Mouse (Mus musculus) bone marrow macrophage, adult 2 months (primary cell): Measurements from ENCODE around the gene Kat14. TPM values are rescaled to one million over a fixed set of nuclear protein-coding genes. Genes with fewer than 3 reads are reported as not detected.
A peak's percentile ranks its signal among the peaks of the same experiment; 100 is the strongest.

ENCODE experiments used
- H3K27ac ChIP-seq: 2 replicates; pipeline ENCODE4 v1.5.1; 2012; ENCODE audit warnings: low read depth, low read length; ENCODE audit not compliant: insufficient read depth
- H3K4me1 ChIP-seq: 2 replicates; pipeline ENCODE4 v1.6.1; 2012; ENCODE audit warnings: low read length; ENCODE audit not compliant: control insufficient read depth, insufficient read depth
- H3K4me3 ChIP-seq: 2 replicates; pipeline ENCODE4 v1.5.1; 2012; ENCODE audit warnings: mild to moderate bottlenecking, low read length, moderate library complexity; ENCODE audit not compliant: insufficient read depth
- CTCF ChIP-seq: IDR thresholded peaks from 2 replicates; pipeline ENCODE4 v1.5.1; 2012; ENCODE audit warnings: low read depth, mild to moderate bottlenecking, low read length, moderate library complexity
- POLR2A ChIP-seq: IDR thresholded peaks from 2 replicates; pipeline ENCODE4 v1.6.1; 2012; ENCODE audit warnings: mild to moderate bottlenecking, low read depth, low read length, borderline replicate concordance
- polyA plus RNA-seq: library from polyadenylated mRNA; stranded (reverse); fragments of >200 nt; gene quantifications from 2 replicates; pipeline ENCODE4 v1.2.4, GENCODE M21; 2012; ENCODE audit not compliant: missing spikeins, insufficient read depth, insufficient read length

The Kat14 gene
- polyA plus RNA-seq, 1 experiment, result 23.7 TPM

DNA sequence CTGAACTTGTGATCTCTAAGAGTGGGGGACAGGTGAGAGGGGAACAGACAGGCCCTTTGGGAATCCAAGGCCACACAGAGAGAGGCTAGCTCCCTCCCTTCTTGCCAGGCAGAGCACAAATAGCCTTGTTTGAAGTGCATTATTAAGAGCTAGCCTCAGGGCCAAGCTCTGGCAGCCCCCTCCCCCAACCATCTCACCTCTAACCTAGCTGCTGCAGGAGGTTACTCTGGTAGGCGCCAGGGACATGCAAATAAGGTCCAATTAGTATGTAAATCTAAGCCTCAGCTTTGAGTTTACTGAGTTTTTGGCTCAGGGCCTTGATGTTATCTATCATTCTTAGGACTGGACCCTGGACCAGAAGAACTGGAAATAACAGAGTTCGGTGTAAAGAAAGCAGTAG lies 49.3 kb downstream of the Kat14 start:
- Histone ChIP-seq H3K4me3 (no peak overlapping the region), H3K27ac (no peak overlapping the region), H3K4me1 (no peaks in the 10 kb centered on the region)
- TF ChIP-seq CTCF, result no peak
- TF ChIP-seq POLR2A, result no peak

DNA sequence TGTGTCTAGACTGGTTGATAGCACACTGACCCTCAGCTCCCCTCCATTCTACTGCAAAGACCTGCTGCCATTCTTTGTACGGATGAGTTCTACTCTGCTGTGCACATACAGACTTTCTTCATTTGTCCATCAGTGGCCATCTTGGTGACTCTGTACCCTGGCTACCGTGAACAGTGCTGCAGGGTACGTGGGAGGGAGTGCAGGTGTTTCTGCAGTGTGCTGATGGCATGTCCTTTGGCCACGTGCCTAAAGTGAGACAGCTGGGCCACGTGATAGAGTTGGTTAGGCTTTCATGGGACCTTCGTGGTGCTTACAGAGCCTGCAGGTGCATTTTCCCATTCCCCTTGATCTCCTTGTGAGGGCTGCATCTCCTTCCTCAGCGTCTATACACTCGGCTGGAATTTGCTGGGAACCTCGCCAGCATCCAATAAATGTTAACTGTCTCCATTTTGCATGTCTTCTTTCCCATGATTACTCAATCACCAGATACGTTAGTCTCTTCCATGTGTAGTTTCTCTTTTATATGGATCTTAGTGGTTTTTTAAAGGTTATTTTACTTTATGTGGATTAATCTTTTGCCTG lies 53.4 kb downstream of the Kat14 start:
- no peak for TF ChIP-seq CTCF
- no peaks in the 10 kb centered on the region for H3K4me1 ChIP-seq
- H3K4me3 ChIP-seq, result no peak overlapping the region
- H3K27ac ChIP-seq, result no peak overlapping the region

GRCm38 (mm10) chr2:144425761-144426160 lies 57.0 kb downstream of the Kat14 start:
- H3K4me3 ChIP-seq, result no peak overlapping the region
- no peak overlapping the region for H3K27ac ChIP-seq
- H3K4me1 ChIP-seq, result no peaks in the 10 kb centered on the region
- TF ChIP-seq CTCF (no peak), POLR2A (no peak)

DNA sequence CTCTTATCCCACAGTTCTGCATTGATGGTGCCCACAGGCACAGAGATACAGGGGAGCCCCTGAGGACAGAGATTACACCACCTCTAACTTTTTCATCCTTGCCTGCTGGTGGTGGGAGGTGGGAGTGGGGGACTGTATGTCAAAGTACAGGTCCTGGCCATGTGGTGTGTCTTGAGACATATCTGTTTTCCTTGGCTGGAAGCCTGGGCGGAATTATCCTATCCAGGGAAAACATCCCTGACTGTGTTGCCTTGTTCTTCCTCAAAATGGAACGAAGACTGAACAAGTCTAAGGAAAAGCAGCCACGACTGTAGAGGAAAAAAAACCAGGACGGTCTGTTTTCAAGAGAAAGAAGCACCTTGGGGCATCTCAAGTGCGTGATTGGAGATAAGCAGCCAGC lies 59.1 kb downstream of the Kat14 start:
- H3K4me3 ChIP-seq, result no peak overlapping the region
- TF ChIP-seq CTCF (no peak), POLR2A (no peak)
- no peak overlapping the region for H3K27ac ChIP-seq
- no peaks in the 10 kb centered on the region for H3K4me1 ChIP-seq

- H3K27ac ChIP-seq, result no peak overlapping the region
- no peak overlapping the region for H3K4me3 ChIP-seq
- TF ChIP-seq CTCF, result no peak
- TF ChIP-seq POLR2A, result no peak
- H3K4me1 ChIP-seq, result no peaks in the 10 kb centered on the region
Observed at GRCm38 (mm10) chr2:144428659-144429058, 59.9 kb downstream of the Kat14 start.

DNA sequence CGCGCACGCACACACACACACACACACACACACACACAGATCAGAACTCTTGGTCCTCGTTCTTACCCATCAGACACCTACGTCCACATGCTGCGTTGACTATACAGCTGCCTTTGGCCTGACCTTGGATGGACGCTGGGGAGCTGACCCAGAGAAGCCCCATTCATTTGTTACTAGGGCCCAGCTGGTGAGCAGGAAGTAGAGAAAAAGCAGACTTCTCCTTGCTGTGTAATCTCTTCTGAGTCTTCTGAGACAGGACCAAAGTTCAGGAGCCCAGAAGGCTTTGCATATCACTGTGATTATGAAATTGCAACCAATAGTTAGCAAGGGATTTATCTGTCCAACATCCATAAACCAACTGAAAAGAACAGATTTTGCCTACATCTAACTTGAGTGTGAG lies 60.4 kb downstream of the Kat14 start:
- Histone ChIP-seq H3K4me3 (no peak overlapping the region), H3K27ac (no peak overlapping the region), H3K4me1 (no peaks in the 10 kb centered on the region)
- TF ChIP-seq CTCF, result no peak
- TF ChIP-seq POLR2A, result no peak

DNA sequence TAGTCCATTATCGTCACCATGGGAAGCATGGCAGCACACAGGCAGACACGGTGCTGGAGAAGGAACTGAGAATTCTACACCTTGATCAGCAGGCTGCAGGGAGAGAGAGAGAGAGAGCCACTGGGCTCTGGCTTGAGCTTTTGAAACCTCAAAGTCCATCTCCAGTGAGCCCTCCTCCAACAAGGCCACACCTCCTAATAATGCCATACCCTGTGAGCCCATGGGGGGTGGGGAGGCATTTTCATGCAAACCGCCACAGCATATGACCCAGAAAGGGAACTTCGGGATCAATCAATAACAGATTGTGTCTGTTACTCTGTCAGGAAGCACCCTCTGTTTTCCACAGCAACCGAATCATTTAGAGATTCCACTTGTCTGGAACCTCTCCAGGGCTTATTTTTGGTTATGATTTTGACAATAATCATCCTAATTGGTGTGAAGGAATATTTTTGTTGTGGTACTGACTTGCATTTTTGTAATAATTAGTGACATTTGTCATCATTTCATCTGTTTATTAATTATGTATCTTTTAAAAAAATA lies 62.6 kb downstream of the Kat14 start:
- Histone ChIP-seq H3K4me1 (no peaks in the 10 kb centered on the region), H3K27ac (no peak overlapping the region), H3K4me3 (no peak overlapping the region)
- no peak for TF ChIP-seq POLR2A
- no peak for TF ChIP-seq CTCF

DNA sequence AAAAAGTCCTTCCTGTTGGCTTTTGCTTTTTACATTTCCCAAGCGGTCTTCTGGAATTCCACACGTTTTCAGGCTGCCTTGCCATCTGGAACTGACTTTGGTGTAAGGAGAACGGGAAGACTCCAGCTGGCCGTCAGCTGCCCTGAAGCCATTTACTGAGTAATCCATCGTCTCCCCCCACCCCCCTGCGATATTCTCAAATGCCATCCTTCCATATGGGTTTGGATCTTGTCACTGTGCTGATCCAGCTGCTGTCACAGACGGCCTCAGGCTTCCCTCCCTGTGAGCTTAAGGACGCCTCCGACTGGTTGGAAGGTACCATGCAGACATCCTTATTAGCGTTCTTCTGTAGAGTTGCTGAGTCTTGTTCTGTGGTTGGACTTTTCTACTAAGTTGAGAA lies 66.9 kb downstream of the Kat14 start:
- Histone ChIP-seq H3K4me3 (no peak overlapping the region), H3K4me1 (no peaks in the 10 kb centered on the region), H3K27ac (no peak overlapping the region)
- TF ChIP-seq CTCF (no peak), POLR2A (no peak)

- no peak overlapping the region for H3K27ac ChIP-seq
- H3K4me1 ChIP-seq, result peaks cover 9% of the 10 kb centered on the region
- H3K4me3 ChIP-seq, result no peak overlapping the region
- peak; percentile 11; the same call in 1 of the 2 replicates for TF ChIP-seq CTCF
- TF ChIP-seq POLR2A, result no peak
Observed at GRCm38 (mm10) chr2:144438424-144438823, 69.6 kb downstream of the Kat14 start.

GRCm38 (mm10) chr2:144439191-144439700 lies 70.5 kb downstream of the Kat14 start:
- H3K4me1 ChIP-seq, result peaks cover 9% of the 10 kb centered on the region
- no peak for TF ChIP-seq POLR2A
- no peak for TF ChIP-seq CTCF
- H3K4me3 ChIP-seq, result no peak overlapping the region
- no peak overlapping the region for H3K27ac ChIP-seq
